Mouse (Mus musculus): ENCODE data around the gene Naaladl1. TPM values are rescaled to one million over a fixed set of nuclear protein-coding genes. Genes with fewer than 3 reads are reported as not detected.

Gene Naaladl1
- polyA plus RNA-seq, 1 experiment, result 0.80 TPM

DNA sequence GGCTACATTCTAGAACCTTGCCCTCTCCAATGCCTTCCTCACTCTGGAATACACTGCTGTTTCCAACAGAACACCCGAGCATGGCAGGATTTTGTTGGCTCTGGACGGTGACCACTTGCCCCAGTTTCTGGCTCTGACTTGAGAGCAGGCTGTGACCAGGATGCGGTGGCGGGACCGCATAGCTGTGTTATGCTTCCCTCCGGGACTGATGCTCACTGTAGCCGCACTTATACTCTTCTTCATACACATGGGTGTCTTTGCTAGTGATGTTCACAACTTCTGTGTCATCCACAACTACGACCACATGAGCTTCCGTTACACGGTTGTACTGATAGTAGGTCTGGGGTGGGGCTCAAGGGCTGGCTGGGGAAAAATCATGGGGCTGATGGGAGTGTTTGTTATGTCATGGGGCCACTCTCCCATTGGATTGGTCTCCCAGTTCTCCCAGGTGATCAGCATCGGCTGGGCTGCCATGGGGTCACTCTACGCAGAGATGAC, 25.6 kb upstream of the Naaladl1 start, which contains the start of gene Tmem262:
TSS of gene Tmem262 (plus strand) at position 51 of the 498 bp plus-strand sequence.
- Histone ChIP-seq H3K4me3 (ENCODE audit: insufficient read depth, low read length) (no peak within 1 kb of the TSS), H3K27ac (ENCODE audit: insufficient read depth, low read depth, low read length) (no peak within 1 kb of the TSS), H3K4me1 (ENCODE audit: control insufficient read depth, insufficient read depth, low read length) (peaks cover 18% of the 10 kb centered on the region)
- no peak for TF ChIP-seq CTCF (IDR thresholded peaks at IDR 0.05; ENCODE audit: low read depth, low read length)
- no peak for TF ChIP-seq POLR2A (IDR thresholded peaks at IDR 0.05; ENCODE audit: borderline replicate concordance, low read depth, low read length)

DNA sequence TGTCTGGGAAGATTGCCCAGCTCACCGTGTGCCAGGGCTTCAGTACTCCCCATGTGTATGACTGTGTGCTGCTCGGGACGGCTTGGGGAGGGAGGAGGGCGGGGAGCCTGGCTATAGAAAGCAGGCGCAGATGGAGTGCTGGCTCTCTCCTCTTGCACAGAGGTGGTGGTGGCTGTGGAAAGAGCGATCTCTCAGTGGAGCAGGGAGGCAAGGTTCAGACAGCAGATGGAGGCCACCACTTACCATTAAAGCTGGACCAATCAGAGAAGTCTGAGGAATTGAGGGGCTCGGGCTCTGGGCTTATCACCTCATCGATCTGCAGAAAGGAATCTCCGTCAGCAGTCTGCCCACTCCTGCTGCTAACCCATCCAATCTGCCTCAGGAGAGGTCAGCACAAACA, 23.4 kb upstream of the Naaladl1 start, which contains the start of gene Gm28374:
TSS of gene Gm28374 (minus strand) at position 101 of the 400 bp plus-strand sequence.
- no peak for TF ChIP-seq CTCF (IDR thresholded peaks at IDR 0.05; ENCODE audit: low read depth, low read length)
- no peak for TF ChIP-seq POLR2A (IDR thresholded peaks at IDR 0.05; ENCODE audit: borderline replicate concordance, low read depth, low read length)
- H3K4me3 ChIP-seq (ENCODE audit: insufficient read depth, low read length), result no peak within 1 kb of the TSS
- no peak within 1 kb of the TSS for H3K27ac ChIP-seq (ENCODE audit: insufficient read depth, low read depth, low read length)
- peaks cover 13% of the 10 kb centered on the region for H3K4me1 ChIP-seq (ENCODE audit: control insufficient read depth, insufficient read depth, low read length)

GRCm38 (mm10) chr19:6084478-6085248, 20.9 kb upstream of the Naaladl1 start, which contains the start of the genes Zfpl1 and Cdca5:
Gene Zfpl1, minus strand, starts transcription at chr19:6084956.
Gene Cdca5, plus strand, starts transcription at chr19:6084983.
- H3K27ac ChIP-seq (ENCODE audit: insufficient read depth, low read depth, low read length), result peak within 1 kb of the TSS; percentile 61
- peak within 1 kb of the TSS; percentile 85 for H3K4me3 ChIP-seq (ENCODE audit: insufficient read depth, low read length)
- no peak for TF ChIP-seq CTCF (IDR thresholded peaks at IDR 0.05; ENCODE audit: low read depth, low read length)
- TF ChIP-seq POLR2A (IDR thresholded peaks at IDR 0.05; ENCODE audit: borderline replicate concordance, low read depth, low read length), result no peak
- peaks cover 13% of the 10 kb centered on the region for H3K4me1 ChIP-seq (ENCODE audit: control insufficient read depth, insufficient read depth, low read length)

DNA sequence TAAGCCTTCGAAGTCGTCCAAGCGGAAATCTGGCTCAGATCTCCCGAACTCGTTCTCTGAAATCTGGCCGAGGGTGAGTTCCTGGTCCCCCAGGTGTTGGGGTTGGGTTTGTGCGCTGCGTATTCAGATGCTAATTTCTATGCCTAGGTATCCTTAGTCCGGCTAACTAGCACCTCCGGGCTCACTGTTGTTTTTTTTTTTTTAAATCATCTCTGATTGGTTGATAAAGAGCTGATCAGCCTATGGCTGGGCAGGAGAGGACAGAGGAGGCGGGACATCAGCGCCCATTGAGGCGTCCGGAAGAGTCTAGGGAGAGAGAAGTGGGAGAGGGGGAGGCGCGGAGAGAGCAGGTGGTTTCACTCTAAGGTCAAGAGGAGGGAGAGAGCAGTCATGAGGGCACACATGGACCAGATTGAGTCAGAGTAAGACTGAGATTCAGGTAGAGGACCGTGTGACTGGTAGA, 20.1 kb upstream of the Naaladl1 start:
- H3K4me1 ChIP-seq (ENCODE audit: control insufficient read depth, insufficient read depth, low read length), result peaks cover 13% of the 10 kb centered on the region
- TF ChIP-seq CTCF (IDR thresholded peaks at IDR 0.05; ENCODE audit: low read depth, low read length), result no peak
- no peak for TF ChIP-seq POLR2A (IDR thresholded peaks at IDR 0.05; ENCODE audit: borderline replicate concordance, low read depth, low read length)
- peak overlapping the region; percentile 61 for H3K27ac ChIP-seq (ENCODE audit: insufficient read depth, low read depth, low read length)
- peak overlapping the region; percentile 85 for H3K4me3 ChIP-seq (ENCODE audit: insufficient read depth, low read length)

DNA sequence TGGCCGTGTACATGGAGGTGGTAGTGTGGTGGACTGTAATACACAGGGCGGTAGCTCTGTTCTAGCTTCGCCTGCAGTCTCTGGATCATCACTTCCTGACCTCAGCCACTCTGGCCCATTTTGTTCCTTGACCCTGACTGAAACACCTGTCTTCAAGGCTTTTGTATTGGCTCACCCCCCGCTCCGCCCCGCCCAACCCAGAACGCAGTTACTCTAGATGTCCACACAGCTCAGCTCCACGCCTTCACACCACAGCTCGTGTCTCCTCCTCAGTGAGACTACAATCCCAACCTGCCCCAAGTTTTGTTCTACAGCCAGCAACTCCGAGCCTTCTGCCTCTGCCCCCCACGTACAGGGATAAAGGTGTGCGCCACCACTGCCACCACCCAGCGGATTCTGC, 16.7 kb upstream of the Naaladl1 start:
- Histone ChIP-seq H3K4me1 (ENCODE audit: control insufficient read depth, insufficient read depth, low read length) (peaks cover 9% of the 10 kb centered on the region), H3K4me3 (ENCODE audit: insufficient read depth, low read length) (no peak overlapping the region), H3K27ac (ENCODE audit: insufficient read depth, low read depth, low read length) (no peak overlapping the region)
- TF ChIP-seq POLR2A (IDR thresholded peaks at IDR 0.05; ENCODE audit: borderline replicate concordance, low read depth, low read length) (no peak), CTCF (IDR thresholded peaks at IDR 0.05; ENCODE audit: low read depth, low read length) (no peak)

GRCm38 (mm10) chr19:6094119-6094518, 11.5 kb upstream of the Naaladl1 start, which contains the start of gene AC131692.1:
Gene AC131692.1, plus strand, starts transcription at chr19:6094419.
- TF ChIP-seq CTCF (IDR thresholded peaks at IDR 0.05; ENCODE audit: low read depth, low read length), result no peak
- TF ChIP-seq POLR2A (IDR thresholded peaks at IDR 0.05; ENCODE audit: borderline replicate concordance, low read depth, low read length), result no peak
- Histone ChIP-seq H3K27ac (ENCODE audit: insufficient read depth, low read depth, low read length) (no peak within 1 kb of the TSS), H3K4me3 (ENCODE audit: insufficient read depth, low read length) (no peak within 1 kb of the TSS), H3K4me1 (ENCODE audit: control insufficient read depth, insufficient read depth, low read length) (peaks cover 17% of the 10 kb centered on the region)

GRCm38 (mm10) chr19:6097847-6098246, 7.7 kb upstream of the Naaladl1 start:
- Histone ChIP-seq H3K4me3 (ENCODE audit: insufficient read depth, low read length) (no peak overlapping the region), H3K27ac (ENCODE audit: insufficient read depth, low read depth, low read length) (no peak overlapping the region), H3K4me1 (ENCODE audit: control insufficient read depth, insufficient read depth, low read length) (peaks cover 21% of the 10 kb centered on the region)
- TF ChIP-seq POLR2A (IDR thresholded peaks at IDR 0.05; ENCODE audit: borderline replicate concordance, low read depth, low read length) (no peak), CTCF (IDR thresholded peaks at IDR 0.05; ENCODE audit: low read depth, low read length) (no peak)

DNA sequence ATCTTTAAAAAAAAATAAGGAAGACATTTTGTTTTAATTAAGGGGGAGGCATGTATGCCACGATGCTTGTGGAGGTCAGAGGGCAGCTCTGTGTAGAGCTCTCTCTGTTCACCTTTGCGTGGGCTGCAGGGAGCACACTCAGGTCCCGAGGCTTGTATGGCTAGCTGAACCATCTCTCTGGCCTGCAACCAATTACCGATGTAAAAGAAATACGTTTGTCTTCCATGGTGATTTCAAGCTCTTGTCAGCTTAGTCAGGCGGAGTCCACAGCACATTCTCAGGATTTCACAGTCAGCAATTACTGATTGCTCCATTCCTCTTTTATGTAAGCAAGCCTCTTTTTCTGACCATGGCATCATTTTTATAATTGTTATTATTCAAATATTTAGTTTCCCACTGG, 4.4 kb upstream of the Naaladl1 start:
- no peak overlapping the region for H3K4me3 ChIP-seq (ENCODE audit: insufficient read depth, low read length)
- TF ChIP-seq POLR2A (IDR thresholded peaks at IDR 0.05; ENCODE audit: borderline replicate concordance, low read depth, low read length), result no peak
- no peak for TF ChIP-seq CTCF (IDR thresholded peaks at IDR 0.05; ENCODE audit: low read depth, low read length)
- H3K4me1 ChIP-seq (ENCODE audit: control insufficient read depth, insufficient read depth, low read length), result peaks cover 24% of the 10 kb centered on the region
- no peak overlapping the region for H3K27ac ChIP-seq (ENCODE audit: insufficient read depth, low read depth, low read length)

- no peak overlapping the region for H3K27ac ChIP-seq (ENCODE audit: insufficient read depth, low read depth, low read length)
- no peak for TF ChIP-seq POLR2A (IDR thresholded peaks at IDR 0.05; ENCODE audit: borderline replicate concordance, low read depth, low read length)
- TF ChIP-seq CTCF (IDR thresholded peaks at IDR 0.05; ENCODE audit: low read depth, low read length), result no peak
- H3K4me3 ChIP-seq (ENCODE audit: insufficient read depth, low read length), result no peak overlapping the region
- peaks cover 21% of the 10 kb centered on the region for H3K4me1 ChIP-seq (ENCODE audit: control insufficient read depth, insufficient read depth, low read length)
These were observed 3.3 kb upstream of the Naaladl1 start for GRCm38 (mm10) chr19:6102169-6102853.

Data from bone marrow macrophage, adult 2 months (primary cell).